Mouse (Mus musculus): ENCODE results near the gene Ppme1. TPM values are rescaled to one million over a fixed set of nuclear protein-coding genes. Genes with fewer than 3 reads are reported as not detected.

Ppme1 gene
- polyA plus RNA-seq, 1 experiment from 2014 or later: 52.8 TPM

DNA sequence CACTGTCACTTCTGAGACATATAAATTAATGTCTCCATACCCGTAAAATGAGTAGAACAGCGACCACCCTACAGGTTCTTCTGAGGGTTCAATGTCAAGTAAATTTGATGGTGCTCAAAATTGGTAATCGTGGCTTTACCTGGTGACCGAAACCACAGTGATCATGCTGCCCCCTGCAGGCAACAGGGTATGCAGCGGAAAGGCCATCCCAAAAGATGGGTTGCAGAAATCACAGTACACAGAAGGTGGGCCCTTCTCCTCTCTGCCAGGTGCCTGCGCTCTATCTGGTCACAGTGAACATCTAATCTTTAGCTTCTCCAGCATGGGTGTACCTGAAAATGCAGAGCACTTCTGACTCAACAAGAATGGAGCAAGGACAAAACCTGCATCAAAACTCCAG is 46.6 kb downstream of the Ppme1 start:
- peaks cover 34% of the 10 kb centered on the region; the same call in 1 of the 2 replicates for H3K36me3 ChIP-seq
- H3K4me3 ChIP-seq: no peak overlapping the region
- H3K4me1 ChIP-seq (replicated peaks): no peaks in the 10 kb centered on the region
- no peak overlapping the region for H3K9ac ChIP-seq
- no peaks in the 10 kb centered on the region for H3K27me3 ChIP-seq
- ATAC-seq (replicated peaks; ENCODE audit: insufficient number of reproducible peaks, insufficient read depth, low FRiP score, low read depth): no peak
- H3K9me3 ChIP-seq (replicated peaks): no peaks in the 10 kb centered on the region
- H3K27ac ChIP-seq: no peak overlapping the region
- 73% methylated on average over 6 of the region's 6 CpGs for WGBS
- no peak overlapping the region for H3K4me2 ChIP-seq

DNA sequence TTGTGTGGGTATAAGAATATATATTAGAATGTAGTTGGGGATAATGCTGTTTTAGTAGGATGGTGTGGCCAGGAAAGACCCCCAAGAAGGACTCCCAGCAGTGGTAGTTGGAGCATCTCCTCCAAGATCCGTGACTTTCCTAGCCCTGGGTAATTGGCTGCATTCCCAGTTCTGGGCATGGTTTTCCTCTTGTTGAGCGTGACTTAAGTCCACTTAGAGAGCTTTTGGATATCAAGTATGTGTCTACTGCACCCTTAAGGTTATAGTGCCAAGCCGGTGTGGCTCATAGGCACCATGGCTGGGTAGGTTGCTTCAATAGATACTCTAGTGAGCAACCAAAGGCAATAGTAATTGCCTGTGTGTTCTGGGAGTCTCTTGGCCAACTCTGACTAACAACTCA is 48.4 kb downstream of the Ppme1 start:
- 46% methylated on average over 3 of the region's 3 CpGs for WGBS

DNA sequence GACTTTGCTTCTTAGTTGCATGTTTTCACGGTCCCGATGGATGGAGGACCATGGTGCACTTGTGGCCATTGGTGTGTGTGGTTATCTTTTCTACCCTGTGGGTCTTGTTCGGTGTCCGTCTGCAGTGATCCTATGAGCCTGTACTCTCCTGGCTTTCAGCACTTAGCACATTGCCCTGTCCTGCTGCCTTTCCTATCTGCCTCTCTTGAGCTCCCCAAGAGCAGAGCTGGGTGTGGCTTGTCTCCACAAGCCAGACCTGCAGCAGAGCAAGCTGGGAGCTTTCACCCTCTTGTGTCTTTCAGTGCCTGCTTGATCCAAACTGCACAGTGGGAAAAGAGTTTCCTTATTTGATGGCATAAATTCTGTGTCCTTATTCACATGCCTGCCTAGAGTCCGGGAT is 54.6 kb downstream of the Ppme1 start:
- ATAC-seq (replicated peaks; ENCODE audit: insufficient number of reproducible peaks, insufficient read depth, low FRiP score, low read depth): no peak
- WGBS: 66% methylated on average over 5 of the region's 5 CpGs

More for the DNA sequence above, 48.4 kb downstream of the Ppme1 start:
- H3K4me2 ChIP-seq: no peak overlapping the region
- H3K9ac ChIP-seq: no peak overlapping the region
- H3K4me1 ChIP-seq (replicated peaks): no peaks in the 10 kb centered on the region
- peaks cover 23% of the 10 kb centered on the region; the same call in 1 of the 2 replicates for H3K36me3 ChIP-seq
- ATAC-seq (replicated peaks; ENCODE audit: insufficient number of reproducible peaks, insufficient read depth, low FRiP score, low read depth): no peak
- H3K4me3 ChIP-seq: no peak overlapping the region
- H3K9me3 ChIP-seq (replicated peaks): no peaks in the 10 kb centered on the region
- H3K27me3 ChIP-seq: no peaks in the 10 kb centered on the region
- no peak overlapping the region for H3K27ac ChIP-seq

DNA sequence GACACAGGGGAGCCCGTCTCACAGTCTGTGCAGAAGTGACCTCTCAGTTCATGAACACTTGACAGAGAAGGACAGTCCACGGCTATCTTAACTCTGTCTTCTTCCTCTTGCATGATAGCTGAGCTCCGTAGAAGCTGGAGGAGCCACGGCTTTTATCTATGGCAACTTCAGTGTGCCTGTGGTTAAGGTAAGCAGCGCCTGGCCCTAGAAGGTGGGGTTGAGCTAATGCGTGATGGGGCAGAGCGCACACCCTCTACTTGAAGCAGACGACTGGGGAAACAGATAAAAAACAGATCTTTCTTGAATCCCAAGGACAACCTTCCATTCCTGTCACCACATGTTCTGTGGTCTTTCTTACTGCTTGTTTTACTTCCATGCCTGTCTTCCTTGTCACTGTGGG is 55.2 kb downstream of the Ppme1 start:
- Histone ChIP-seq H3K27me3 (no peaks in the 10 kb centered on the region), H3K27ac (no peak overlapping the region), H3K4me3 (no peak overlapping the region), H3K9ac (no peak overlapping the region), H3K36me3 (peaks cover 6% of the 10 kb centered on the region; the same call in 1 of the 2 replicates), H3K4me1 (replicated peaks) (no peaks in the 10 kb centered on the region), H3K9me3 (replicated peaks) (no peaks in the 10 kb centered on the region; the same call in 1 of the 2 replicates), H3K4me2 (no peak overlapping the region)
- ATAC-seq (replicated peaks; ENCODE audit: insufficient number of reproducible peaks, insufficient read depth, low FRiP score, low read depth): no peak
- 65% methylated on average over 8 of the region's 8 CpGs for WGBS

More for the DNA sequence above, 54.6 kb downstream of the Ppme1 start:
- peaks cover 6% of the 10 kb centered on the region; the same call in 1 of the 2 replicates for H3K36me3 ChIP-seq
- no peak overlapping the region for H3K27ac ChIP-seq
- H3K4me2 ChIP-seq: no peak overlapping the region
- H3K27me3 ChIP-seq: no peaks in the 10 kb centered on the region
- no peak overlapping the region for H3K4me3 ChIP-seq
- no peaks in the 10 kb centered on the region for H3K4me1 ChIP-seq (replicated peaks)
- no peak overlapping the region for H3K9ac ChIP-seq
- no peaks in the 10 kb centered on the region; the same call in 1 of the 2 replicates for H3K9me3 ChIP-seq (replicated peaks)

DNA sequence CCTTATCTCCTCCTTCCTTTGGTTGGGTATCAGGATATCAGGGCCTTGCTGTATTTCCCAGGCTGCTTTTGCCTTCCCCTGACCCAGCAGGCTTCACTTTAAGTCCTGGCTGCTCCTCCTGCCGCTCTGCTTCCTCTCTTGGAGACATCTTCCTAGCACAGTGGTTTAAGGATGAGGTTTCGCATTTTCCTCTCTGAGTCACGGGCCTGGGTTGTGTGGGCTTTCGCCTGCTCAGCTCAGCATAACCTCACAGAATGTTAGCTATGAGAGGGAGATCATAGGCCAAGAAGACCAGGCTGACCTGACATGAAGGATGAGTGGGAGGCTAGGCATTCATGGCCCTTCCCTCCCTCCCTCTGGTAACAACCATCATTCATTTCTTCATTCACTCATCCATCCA is 59.4 kb downstream of the Ppme1 start:
- H3K36me3 ChIP-seq: peaks cover 6% of the 10 kb centered on the region; the same call in 1 of the 2 replicates
- H3K27ac ChIP-seq: no peak overlapping the region
- H3K4me3 ChIP-seq: no peak overlapping the region
- 76% methylated on average over 4 of the region's 4 CpGs for WGBS
- no peaks in the 10 kb centered on the region; the same call in 1 of the 2 replicates for H3K9me3 ChIP-seq (replicated peaks)
- peaks cover 15% of the 10 kb centered on the region for H3K4me1 ChIP-seq (replicated peaks)
- no peak overlapping the region for H3K4me2 ChIP-seq
- H3K9ac ChIP-seq: no peak overlapping the region
- no peaks in the 10 kb centered on the region for H3K27me3 ChIP-seq
- no peak for ATAC-seq (replicated peaks; ENCODE audit: insufficient number of reproducible peaks, insufficient read depth, low FRiP score, low read depth)

DNA sequence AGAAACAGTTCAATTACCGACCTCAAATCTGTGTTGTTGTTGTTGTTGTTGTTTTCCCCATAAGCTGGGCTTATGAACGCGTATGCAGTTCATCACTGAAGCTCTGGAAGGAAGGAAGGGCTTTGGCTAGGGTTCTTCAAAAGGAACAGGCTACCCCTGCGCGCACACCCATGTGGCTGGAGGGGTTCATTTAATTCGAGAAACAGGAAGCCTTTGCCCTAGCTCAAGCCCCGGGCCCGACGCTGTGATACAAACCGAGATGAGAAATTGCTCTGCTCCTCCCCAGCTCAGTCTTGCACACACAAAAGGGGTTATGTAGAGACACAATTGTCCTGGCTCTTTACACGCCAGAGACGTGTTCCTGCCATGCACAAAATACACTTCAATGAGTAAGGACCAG is 61.8 kb downstream of the Ppme1 start:
- no peaks in the 10 kb centered on the region for H3K9me3 ChIP-seq (replicated peaks)
- WGBS: 73% methylated on average over 12 of the region's 12 CpGs
- no peak overlapping the region for H3K4me3 ChIP-seq
- H3K27ac ChIP-seq: no peak overlapping the region
- H3K4me2 ChIP-seq: no peak overlapping the region
- no peaks in the 10 kb centered on the region for H3K36me3 ChIP-seq
- H3K4me1 ChIP-seq (replicated peaks): peaks cover 17% of the 10 kb centered on the region
- H3K9ac ChIP-seq: no peak overlapping the region
- no peak for ATAC-seq (replicated peaks; ENCODE audit: insufficient number of reproducible peaks, insufficient read depth, low FRiP score, low read depth)
- H3K27me3 ChIP-seq: no peaks in the 10 kb centered on the region

DNA sequence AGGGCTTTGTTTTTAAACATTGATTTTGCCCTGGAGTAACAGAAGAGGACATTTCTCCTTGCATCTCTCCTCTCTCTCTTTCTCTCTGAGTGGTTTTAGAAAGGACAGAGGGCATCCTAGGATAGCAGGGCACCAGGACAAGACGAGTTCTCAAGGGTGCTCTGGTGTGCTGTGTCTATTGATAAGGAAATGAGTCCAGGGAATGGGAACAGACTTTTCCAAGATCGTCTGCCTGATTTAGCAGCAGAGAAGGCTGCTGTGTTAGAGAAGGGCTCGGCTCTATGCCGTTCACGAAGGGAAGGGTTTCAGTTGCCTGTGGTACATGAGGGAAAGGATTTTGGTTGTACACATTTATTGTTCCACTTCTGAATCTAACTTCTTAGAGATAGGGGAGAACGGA is 62.4 kb downstream of the Ppme1 start:
- 28% methylated on average over 6 of the region's 6 CpGs for WGBS
- H3K9ac ChIP-seq: no peak overlapping the region
- H3K4me2 ChIP-seq: no peak overlapping the region
- H3K9me3 ChIP-seq (replicated peaks): no peaks in the 10 kb centered on the region
- H3K4me1 ChIP-seq (replicated peaks): peaks cover 17% of the 10 kb centered on the region
- no peaks in the 10 kb centered on the region for H3K36me3 ChIP-seq
- no peaks in the 10 kb centered on the region for H3K27me3 ChIP-seq
- no peak for ATAC-seq (replicated peaks; ENCODE audit: insufficient number of reproducible peaks, insufficient read depth, low FRiP score, low read depth)
- no peak overlapping the region for H3K4me3 ChIP-seq
- peak overlapping the region; percentile 48 for H3K27ac ChIP-seq

DNA sequence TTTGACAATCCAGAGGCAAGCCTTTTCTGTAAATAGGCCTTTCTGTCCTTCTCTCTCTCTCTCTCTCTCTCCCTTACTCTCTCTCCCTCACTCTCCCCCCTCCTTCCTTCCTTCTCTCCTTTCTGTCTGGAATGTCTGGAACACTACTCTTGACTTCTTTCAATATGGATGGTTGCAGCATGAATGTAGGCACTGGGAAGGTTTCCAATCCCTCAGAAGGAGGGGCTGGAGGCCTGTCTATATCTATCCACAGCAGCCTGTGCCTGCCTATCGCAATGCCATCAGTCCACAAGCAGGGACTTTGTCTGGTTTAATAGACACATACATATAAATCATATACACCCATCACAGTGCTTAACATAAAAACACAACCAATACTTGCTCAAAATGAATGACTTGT is 62.9 kb downstream of the Ppme1 start:
- no peak overlapping the region for H3K9ac ChIP-seq
- no peaks in the 10 kb centered on the region for H3K27me3 ChIP-seq
- no peak overlapping the region for H3K4me3 ChIP-seq
- peak overlapping the region; percentile 48; the same call in 1 of the 2 replicates for H3K27ac ChIP-seq
- H3K4me1 ChIP-seq (replicated peaks): peaks cover 17% of the 10 kb centered on the region
- H3K36me3 ChIP-seq: no peaks in the 10 kb centered on the region
- no peak overlapping the region for H3K4me2 ChIP-seq
- WGBS: 13% methylated on average over 1 of the region's 1 CpGs
- no peaks in the 10 kb centered on the region for H3K9me3 ChIP-seq (replicated peaks)
- ATAC-seq (replicated peaks; ENCODE audit: insufficient number of reproducible peaks, insufficient read depth, low FRiP score, low read depth): no peak

DNA sequence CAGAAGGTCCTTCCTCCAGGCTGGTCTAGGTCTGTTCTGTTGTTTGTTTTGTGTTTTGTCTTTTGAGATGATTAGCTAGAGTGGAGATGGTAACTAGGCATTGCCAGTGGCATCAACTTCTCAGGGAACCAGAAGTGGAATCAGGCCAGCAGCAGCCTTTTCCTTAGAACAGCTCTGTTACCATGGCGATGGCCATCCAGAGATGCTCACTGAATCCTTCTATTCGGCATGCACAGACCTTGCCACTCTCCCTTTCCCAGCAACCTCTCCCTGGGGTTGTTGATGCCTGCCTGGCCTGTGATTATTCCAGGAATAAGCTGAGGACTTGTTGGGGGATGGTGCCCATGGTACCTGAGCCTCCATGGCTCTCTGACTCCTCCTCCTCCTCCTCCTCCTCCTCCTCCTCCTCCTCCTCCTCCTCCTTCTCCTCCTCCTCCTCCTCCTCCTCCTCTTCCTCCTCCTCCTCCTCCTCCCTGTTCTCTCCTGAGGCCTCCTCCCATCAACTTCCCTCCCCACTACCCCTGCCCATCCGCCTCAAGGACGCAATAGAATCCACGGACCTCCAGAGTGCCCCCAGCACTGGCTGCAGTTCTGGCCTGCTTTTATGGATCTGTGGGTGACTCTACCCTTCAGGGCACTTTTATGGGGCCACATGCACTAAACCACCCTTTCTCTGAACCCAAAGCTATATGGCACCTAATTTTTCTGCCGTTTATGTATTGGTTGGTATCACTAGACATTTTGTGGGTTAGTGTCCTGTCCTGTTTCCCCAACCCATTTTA is 64.0 kb downstream of the Ppme1 start:
- Histone ChIP-seq H3K9me3 (replicated peaks) (no peaks in the 10 kb centered on the region), H3K4me1 (replicated peaks) (peaks cover 17% of the 10 kb centered on the region), H3K4me3 (no peak overlapping the region), H3K27me3 (no peaks in the 10 kb centered on the region), H3K4me2 (no peak overlapping the region), H3K36me3 (no peaks in the 10 kb centered on the region), H3K9ac (no peak overlapping the region), H3K27ac (no peak overlapping the region)
- WGBS: 90% methylated on average over 6 of the region's 6 CpGs
- no peak for ATAC-seq (replicated peaks; ENCODE audit: insufficient number of reproducible peaks, insufficient read depth, low FRiP score, low read depth)

DNA sequence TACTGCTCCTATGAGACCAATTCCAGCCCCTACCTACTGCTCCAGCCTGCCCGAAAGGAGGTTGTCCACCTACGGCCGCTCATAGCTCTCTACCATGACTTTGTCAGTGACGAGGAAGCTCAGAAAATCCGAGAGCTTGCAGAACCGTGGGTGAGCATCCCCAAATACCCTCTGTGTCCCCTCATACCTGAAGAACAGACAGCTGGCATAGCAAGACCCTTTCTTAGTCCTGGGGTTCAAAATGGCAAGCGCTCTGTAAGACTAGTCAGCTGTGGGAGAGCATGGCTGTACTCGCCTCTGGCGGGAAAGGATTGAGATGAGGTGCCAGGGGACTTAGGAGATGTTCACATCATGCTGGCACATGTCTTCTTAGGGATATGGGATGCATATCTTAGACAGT is 66.2 kb downstream of the Ppme1 start:
- ATAC-seq (replicated peaks; ENCODE audit: insufficient number of reproducible peaks, insufficient read depth, low FRiP score, low read depth): no peak
- no peak overlapping the region for H3K27ac ChIP-seq
- 88% methylated on average over 9 of the region's 9 CpGs for WGBS

DNA sequence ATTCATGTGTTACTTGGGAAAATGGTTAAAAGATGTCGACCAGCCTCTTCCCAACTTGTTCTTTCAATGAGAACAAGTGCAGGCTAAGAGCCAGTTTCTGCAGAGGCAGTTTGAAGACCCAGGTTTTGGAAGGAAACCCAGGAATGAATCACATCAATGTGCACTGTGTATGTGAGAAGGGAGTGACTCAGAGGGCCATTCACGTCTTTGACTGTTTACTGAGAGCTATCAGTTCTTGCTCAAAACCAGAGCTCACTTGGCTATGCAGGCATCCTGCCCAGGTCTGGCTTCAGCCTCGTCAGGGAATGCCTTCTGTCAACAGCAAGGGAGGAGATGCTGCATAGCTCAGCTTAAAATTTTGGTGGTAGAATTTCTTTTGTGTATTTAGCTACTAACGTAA is 69.8 kb downstream of the Ppme1 start:
- Histone ChIP-seq H3K4me3 (no peak overlapping the region), H3K4me1 (replicated peaks) (peaks cover 27% of the 10 kb centered on the region), H3K36me3 (peaks cover 6% of the 10 kb centered on the region; the same call in 1 of the 2 replicates), H3K27me3 (no peaks in the 10 kb centered on the region), H3K9me3 (replicated peaks) (no peaks in the 10 kb centered on the region), H3K9ac (no peak overlapping the region), H3K27ac (peak overlapping the region; percentile 70), H3K4me2 (no peak overlapping the region)
- peak; percentile 85 for ATAC-seq (replicated peaks; ENCODE audit: insufficient number of reproducible peaks, insufficient read depth, low FRiP score, low read depth)
- WGBS: 24% methylated on average over 4 of the region's 4 CpGs

More for the DNA sequence above, 66.2 kb downstream of the Ppme1 start:
- Histone ChIP-seq H3K27me3 (no peaks in the 10 kb centered on the region), H3K36me3 (no peaks in the 10 kb centered on the region), H3K4me1 (replicated peaks) (peaks cover 34% of the 10 kb centered on the region), H3K9ac (no peak overlapping the region), H3K4me2 (no peak overlapping the region), H3K4me3 (no peak overlapping the region), H3K9me3 (replicated peaks) (no peaks in the 10 kb centered on the region)

DNA sequence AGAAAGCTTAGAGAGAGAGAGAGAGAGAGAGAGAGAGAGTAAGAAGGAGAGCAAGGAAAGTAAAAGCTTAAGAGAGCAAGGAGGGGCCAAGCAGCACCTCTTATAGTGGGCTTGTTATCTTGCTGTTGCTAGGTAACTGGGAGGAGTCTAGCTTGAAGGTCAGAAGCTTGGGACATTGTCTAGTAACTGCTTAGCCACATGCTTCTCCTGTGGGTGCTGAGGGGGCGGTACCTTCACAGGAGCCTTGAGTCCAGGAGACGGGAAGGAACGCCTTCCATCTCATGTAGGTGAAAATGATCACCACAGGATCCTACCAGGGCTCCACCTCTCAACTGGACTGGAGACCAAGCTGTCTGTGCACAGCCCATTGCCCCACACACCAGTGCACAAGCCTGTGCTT is 70.7 kb downstream of the Ppme1 start:
- Histone ChIP-seq H3K4me3 (no peak overlapping the region), H3K36me3 (peaks cover 6% of the 10 kb centered on the region; the same call in 1 of the 2 replicates), H3K27me3 (no peaks in the 10 kb centered on the region), H3K9me3 (replicated peaks) (no peaks in the 10 kb centered on the region), H3K9ac (no peak overlapping the region), H3K4me2 (no peak overlapping the region), H3K27ac (peak overlapping the region; percentile 70; the same call in 1 of the 2 replicates), H3K4me1 (replicated peaks) (peaks cover 25% of the 10 kb centered on the region)
- WGBS: 48% methylated on average over 3 of the region's 3 CpGs
- no peak for ATAC-seq (replicated peaks; ENCODE audit: insufficient number of reproducible peaks, insufficient read depth, low FRiP score, low read depth)

All from heart, embryonic 15.5 days (tissue).